Mouse (Mus musculus): Measurements from ENCODE around the gene Cacul1. TPM values are rescaled to one million over a fixed set of nuclear protein-coding genes. Genes with fewer than 3 reads are reported as not detected.
"Not testable (repeated sequence)": the region's sequence is repeated elsewhere in the genome, so short reads cannot be mapped to it uniquely, and the experiment has no call there.

Gene Cacul1
- total RNA-seq (2021) = 10 to 100 TPM; 42.9 to 49.3 TPM
- long read RNA-seq, experiment 1, full-length matches to known transcripts = 15 of 18 reads
- long read RNA-seq, experiment 1, partial matches to known transcripts = 0 of 18 reads
- long read RNA-seq, experiment 1, other reads (novel, unspliced or antisense) = 3 of 18 reads
- long read RNA-seq, experiment 2, full-length matches to known transcripts = 12 of 30 reads
- long read RNA-seq, experiment 2, partial matches to known transcripts = 0 of 30 reads
- long read RNA-seq, experiment 2, other reads (novel, unspliced or antisense) = 18 of 30 reads

DNA sequence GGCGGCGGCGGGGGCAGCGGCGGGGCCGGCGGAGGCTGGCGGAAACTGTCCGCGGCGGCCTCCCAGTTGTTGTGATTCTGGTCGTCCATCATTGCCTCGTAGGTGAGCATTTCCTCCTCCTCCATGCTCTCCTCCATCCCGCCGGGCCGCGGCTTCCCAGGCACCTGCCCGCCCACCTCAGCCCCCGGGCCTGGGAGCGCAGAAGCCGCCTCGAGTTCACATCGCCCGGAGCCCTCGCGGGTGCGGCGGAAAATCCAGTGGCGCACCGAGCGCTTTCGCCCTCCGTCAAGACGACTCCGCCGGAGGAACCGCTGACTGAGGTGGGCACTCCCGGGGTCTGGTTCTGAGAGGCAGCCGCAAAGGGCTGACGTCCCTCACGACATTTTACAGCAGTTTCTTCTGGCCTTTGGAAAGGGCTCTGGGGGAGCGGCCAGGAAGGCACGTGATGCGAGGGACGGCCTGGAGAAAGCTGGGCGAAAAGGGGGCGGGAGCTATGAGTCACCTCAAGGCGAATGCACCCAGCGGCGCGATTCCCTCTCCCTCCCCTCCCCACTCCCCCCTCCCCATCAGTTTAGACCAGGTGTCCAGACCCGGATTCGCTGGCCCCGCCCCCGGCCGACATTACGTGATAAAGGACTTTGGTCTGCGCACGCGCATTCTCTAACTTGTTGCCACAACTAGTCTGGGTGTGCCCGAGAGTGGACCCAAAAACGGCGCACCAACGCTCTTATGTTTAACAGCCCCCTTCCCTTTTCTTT, at the start of gene Cacul1:
Gene Cacul1, minus strand, starts transcription at position 444 of the 758 bp plus-strand sequence.
- peak; percentile 93 for DNase-seq (ENCODE audit: low spot score in 2 of 2)

DNA sequence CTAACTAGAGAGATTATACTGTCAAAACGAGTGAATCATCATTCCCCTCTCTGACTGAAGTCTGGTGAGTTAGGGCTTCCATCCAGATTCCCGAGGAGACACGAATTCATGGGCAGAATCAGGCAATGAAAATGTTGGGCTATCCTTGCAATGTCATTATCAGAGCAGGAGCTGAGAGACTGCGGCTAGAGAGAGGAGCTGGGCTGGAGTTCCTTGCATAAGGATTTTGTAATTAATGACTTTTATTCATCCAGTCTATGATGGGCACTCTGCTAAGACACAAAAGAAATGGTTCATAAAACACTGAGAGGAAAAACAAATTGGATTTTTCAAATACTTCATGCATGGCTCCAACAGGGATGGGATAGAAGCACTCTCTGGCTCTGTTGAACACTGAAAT, 38.6 kb upstream of the Cacul1 start:
- no peak for DNase-seq (ENCODE audit: low spot score in 2 of 2)

DNA sequence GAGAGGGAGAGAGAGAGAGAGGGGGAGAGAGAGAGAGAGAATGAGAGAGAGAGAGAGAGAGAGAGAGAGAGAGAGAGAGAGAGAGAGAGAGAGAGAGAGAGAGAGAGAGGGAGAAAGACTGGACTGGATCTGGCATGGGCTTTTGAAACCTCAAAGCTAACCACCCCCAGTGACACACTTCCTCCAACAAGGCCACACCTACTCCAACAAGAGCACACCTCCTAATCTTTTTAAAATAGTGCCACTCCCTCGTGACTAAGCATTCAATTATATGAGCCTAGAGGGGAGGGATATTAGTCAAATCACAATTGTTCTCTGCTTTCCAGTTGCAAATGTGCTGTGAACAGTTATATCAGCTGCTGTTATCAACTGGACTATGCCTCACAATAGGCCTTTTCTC, 36.2 kb upstream of the Cacul1 start:
- DNase-seq (ENCODE audit: low spot score in 2 of 2) = no peak

DNA sequence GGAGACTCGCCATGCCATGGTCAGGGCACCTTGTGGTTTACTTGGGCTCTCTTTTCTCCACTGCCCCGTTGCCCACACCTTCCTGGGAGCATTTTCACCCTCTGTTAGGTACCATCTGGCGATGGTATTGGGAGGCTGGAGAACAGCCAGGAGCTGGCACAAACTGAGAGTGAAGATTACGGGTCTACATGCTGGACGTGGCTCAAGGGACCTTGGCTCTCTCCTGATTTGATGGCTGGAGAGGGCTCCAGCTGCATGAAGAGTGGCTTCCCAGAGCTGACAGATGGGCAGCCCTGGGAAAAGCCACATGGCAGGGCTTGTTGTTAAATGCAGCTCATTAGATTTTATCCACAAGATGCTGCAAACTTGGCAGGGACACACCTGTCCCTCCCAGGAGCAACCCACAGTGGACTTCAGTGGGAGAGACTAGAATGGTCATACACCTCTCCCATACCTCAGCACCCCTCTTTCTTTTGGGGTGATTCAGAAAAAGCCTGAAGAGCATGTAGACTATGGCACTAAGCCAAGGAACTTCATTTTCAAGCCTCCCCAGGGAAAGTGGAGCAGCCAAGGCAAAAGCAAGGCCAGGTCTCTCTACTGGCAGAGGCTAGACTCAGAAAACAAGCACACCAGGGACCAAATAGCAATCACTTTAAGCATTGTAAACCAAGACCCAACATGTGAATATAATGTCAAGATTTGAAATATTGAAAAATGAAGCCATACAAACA, 34.8 kb upstream of the Cacul1 start:
- DNase-seq (ENCODE audit: low spot score in 2 of 2) = no peak

DNA sequence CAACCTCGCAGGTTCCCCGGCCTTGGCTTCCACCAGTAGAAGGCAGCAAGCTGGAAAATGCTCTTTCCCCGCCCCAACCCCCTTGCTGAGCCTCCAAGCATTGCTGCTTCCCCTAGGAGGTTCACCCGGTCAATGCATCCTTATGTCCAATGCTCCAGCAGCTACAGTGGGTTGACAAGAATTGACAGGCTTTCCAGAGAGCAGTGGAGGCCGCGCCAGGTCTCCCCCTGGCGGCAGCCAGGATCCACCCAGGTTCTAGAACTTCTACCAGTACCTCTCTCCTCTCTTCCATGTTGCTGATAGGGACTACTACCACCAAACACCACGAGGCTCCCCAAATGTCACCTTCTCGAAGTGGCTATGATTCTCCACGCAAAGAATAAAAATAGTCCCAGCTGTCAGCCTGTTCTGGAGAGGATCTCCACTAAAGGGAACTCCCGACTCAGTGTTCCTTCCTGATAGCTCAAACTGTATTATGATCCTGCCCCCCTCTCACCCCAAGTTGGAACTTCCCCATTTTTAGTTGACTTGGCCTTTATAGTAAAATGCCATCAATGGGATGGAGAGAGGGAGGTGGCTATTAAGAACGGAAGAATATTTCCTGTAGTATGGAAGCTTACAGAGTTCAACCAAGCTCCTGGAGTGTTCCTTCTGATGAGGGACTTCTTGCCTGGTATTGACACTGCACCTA, 30.8 kb upstream of the Cacul1 start:
- peak in 1 of 2 experiments; percentile 4 for DNase-seq (ENCODE audit: low spot score in 2 of 2)

DNA sequence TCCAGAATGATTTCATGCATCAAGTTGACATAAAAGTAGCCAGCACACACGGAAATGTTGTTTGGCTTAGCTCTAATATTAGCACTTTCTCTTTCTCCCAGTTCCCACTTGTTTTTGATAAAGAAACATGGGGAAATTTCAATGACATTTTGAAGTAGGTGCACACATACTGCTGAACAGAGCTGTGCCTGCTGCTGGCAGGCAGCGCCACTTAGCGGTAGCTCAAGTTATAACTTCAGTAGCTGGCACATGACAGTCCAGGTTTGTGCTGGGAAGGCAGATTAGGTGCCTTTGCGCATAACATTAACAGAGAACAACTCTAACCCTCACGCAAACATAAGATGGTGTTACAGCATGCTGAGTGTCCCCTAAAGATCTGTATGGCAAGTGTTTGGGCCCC, 27.9 kb upstream of the Cacul1 start:
- DNase-seq (ENCODE audit: low spot score in 2 of 2) = peak; percentile 7 to 42

DNA sequence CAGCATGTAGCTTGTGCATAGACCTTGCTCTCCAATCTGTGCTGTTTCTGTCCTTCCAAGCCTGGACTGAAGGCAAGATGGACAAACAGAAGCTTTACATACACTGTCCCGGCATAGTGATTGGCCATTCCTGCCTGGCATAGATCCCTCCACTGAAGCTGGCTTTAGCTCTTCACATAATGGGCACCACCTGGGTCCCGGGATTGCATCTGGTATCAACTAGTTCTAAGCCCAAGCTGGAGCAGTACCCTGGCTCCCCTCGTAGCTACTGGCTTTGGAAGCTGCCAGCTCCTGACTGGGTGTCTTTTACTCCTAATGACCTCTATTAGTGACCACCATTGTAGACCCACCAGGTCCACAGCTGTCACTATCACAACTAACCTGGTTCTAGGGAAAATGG, 22.8 kb upstream of the Cacul1 start:
- no peak for DNase-seq (ENCODE audit: low spot score in 2 of 2)

DNA sequence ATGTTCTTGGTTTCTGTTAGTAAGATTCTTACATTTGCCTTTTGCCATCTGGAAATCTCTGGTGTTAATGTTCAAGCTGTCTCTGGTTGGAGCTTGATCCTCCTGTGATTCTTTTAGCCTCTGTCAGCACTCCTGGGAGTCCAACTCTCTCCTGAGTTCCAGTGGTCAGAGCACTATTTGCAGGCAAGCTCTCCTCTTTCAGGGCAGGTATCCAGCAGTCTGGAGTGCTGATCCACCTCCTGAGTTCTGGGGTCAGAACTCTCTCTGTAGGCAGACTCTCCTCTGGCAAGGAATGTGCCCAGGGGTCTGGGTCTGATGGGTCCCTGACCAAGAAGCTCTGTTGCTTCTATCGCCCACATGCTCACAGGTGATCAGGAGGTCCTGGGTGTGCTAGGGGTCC, 21.2 kb upstream of the Cacul1 start:
- not testable (repeated sequence) for DNase-seq (ENCODE audit: low spot score in 2 of 2)

DNA sequence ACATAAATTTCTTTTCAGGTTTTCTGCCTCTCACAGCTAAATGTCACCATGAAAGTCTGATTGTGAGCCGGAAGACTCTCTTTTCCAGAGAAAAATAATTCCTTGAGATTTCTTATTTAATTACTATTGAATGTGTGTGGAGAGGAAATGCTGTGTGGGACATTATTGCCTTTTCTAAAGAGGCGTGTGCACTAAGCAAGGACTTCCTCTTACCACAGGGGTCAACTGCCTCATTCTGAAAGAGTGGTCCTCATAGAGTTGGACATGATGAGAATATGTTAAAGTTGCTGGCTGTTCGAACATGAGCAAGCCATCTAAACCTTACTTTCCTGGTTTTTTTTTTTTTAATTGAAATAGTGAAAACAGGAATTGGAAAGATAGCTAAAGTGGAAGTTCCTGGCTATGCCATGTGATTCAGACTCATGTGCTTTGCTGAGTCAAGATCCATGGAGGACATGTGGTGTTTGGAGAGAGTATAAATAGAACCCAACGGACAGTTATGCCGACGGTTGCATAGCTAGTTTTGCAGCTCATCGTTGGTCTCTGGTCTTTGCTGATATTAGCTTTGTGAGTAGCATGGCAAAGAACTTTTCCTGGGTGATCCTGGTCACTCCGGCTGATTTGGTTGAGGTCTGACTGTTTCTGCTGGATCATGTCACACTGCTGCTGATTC, 17.3 kb upstream of the Cacul1 start:
- DNase-seq (ENCODE audit: low spot score in 2 of 2) = no peak

DNA sequence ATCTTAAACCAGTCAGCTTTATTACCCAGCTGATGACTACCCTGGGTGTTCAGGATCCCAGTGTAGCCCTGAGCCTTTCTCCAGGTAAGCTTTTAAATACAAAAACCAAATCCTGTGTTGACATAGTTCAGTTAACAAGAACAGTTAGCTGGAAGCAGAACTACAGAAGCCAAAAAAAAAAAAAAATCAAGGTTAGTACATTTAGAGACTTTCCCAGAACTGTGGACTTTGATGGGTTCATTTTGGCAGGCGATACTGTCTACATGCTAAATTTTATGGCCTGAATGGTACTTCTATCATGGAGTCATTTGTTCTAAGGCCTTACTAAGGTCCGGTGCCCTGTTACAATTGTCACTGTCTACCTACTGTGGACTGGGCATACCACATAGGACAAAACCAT, 8.8 kb upstream of the Cacul1 start:
- no peak for DNase-seq (ENCODE audit: low spot score in 2 of 2)

DNA sequence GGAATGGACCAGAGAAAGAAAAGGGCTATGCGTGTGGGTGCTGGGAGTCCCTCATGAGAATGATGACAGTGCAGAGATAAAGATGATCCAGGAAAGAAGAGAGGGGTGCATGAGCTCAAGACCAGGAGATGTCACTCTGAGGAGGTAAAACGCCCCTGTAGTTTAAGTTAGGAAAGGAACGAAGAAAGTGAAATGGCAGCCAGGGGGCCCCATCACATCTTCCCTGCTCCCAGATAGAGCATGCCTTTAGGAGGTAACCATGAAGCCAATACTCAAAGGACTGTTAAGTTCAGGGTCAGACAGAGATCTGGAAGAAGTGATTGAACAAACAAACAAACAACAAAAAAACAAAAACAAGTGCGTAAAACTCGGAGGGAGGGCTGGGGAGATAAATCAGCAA, 5.8 kb upstream of the Cacul1 start:
- DNase-seq (ENCODE audit: low spot score in 2 of 2) = no peak

DNA sequence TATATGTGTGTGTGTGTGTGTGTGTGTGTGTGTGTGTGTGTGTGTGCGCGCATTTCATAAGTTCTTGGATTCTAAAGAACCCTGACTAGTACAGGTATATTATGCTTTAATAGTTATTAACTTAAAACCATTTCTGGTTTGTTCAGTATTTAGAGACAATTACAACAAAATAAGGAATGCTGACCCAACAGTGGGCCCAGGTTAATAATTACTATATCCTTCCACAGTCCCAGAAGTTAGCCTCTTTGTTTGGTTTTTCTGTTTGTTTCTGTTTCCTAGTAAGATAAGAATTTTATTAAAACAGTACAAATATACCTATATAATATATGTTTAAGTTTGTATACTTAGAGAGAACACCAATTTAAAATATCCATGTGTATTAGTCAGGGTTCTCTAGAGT, 2.4 kb upstream of the Cacul1 start:
- no peak for DNase-seq (ENCODE audit: low spot score in 2 of 2)

DNA sequence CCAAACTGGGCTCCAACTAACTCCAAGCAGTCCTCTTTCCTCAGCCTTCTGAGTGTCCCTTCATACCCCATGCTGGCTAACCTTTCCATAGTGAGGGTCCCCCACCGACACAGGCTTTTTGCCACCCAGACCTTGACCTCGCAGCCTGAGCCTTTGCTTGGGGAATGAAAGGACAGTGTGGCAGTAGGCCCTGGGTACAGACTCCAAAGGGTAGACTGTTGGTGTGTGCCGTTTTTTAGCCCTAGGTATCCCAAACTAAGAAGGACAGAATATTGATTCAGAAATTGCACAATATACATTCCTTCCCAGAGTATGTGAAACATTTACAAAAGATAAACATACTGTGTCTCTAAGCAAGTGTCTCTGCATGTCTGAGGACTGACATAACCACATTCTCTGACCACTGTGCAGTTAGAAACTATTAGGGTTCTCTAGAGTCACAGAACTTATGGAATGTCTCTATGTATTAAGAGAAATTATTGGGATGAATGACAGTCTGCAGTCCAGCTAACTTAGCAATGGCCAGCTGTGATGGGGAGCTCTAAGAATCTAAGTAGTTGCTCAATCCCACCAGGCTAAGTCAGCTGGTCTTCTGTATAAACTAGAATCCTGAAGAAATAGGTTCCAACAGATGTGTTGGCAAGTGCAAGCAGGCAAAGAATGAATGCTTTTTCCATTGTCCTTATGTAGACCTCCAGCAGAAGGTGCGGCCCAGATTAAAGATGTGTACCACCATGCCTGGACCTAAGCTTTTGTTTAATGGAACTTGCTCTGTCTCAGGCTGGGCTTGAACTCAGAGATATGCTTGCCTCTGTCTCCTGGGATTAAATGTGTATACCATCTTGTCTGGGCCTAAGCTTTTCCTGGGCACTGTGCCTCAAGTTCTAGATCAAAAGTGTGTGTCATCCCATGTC, 809 bp upstream of the Cacul1 start:
- peak in 1 of 2 experiments; percentile 28 for DNase-seq (ENCODE audit: low spot score in 2 of 2)

DNA sequence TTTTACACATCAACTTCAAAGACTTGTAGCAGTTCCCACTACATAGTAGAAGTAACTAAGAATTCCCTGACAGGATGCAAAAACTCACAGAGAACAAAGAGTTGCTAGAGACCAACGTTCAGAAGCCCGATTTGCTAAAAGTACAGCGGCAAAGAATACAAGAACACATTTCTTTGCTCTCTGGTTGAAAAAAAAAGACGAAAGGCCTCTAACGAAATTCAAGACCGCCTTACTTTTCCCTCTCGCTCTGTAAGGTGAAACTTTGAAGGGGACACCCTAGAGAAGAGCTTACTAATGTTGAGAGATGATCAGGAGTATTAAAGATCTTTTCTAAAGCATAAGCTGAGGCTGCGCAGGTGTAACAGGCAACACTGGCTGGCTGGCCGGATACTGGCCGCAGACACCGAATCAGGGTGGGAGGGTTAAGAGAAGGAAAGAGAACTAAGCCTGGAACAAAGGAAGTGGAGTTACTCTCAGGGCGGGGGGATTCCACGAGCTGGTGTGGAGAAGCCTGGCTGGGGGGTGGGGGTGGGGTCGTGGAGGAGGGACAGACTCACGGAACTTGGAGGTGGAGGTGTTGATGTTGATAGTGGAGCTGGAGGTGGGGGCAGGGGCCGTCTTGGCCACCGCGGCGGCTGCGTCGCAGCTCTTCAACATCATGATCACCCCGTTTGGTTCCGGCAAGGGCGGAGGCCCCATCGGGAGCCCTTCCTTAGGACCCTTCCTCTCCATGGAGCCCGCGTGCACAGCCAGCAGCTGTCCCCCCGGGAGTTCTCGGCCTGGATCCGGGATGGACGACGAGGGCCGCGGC, 849 bp downstream of the Cacul1 start:
- DNase-seq (ENCODE audit: low spot score in 2 of 2) = peak in 1 of 2 experiments; percentile 62

DNA sequence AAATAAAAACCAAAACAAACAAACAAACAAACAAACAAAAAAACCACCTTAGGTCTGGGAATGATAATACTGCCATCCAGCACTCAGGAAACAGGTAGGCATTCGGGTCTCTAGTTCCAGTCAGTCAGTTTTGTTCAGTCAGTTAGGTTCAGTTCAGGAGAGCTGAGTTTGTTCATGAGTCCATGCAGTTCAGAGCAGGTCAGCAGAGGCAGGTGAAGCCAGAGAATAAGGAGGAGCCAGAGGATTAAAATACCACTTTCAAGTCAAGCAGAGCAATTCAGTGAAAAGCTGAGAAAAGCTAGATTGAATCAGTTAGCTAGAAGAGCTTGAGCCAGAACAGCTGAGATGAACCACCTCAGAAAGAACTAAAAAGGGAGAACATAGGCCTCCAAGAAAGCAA, 4.1 kb downstream of the Cacul1 start:
- DNase-seq (ENCODE audit: low spot score in 2 of 2) = no peak

DNA sequence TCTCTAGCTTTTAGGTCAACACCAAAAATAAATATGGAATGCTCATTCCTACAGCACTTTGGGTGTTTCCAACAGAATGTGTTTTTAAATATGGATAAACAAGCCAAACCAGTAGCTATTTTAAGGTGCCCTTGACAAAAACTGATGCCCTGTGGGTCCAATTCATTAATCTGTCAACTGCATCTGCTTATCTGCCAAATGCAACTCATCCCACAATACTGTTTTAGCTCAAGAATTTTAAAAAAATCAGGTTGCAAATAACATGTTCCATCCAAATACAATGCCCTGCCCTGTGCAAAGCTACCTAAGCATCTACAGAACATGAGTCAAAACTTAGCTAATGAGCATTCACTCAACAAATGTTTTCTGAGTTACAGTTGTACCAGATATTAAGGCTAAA, 20.3 kb downstream of the Cacul1 start:
- DNase-seq (ENCODE audit: low spot score in 2 of 2) = no peak

DNA sequence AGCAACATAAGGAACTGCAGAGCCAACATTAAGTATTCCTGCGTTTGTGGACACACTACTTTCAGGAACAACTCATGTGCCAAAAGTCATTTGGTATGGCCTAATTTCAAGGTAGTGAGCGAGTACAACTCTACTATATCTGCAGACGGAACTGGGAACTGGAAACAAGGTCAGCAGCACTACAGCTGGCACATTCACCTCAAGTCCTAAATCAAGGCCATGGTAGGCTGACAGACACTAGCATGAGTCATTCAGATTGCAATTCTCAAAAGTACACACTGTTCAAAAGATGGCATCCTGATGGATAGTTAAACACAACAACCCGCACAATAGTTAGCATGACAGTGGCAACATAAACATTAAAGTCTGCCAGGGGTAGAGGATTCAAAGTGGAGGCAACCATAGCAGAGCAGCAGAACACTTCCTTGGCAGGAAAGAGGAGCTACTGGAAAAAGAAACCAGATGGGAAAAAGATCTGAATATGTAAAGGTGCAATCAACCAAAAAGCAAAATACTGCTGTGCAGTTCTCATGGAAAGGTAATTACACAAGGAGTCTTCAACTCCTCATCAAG, 25.9 kb downstream of the Cacul1 start:
- DNase-seq (ENCODE audit: low spot score in 2 of 2) = peak in 1 of 2 experiments; percentile 25

DNA sequence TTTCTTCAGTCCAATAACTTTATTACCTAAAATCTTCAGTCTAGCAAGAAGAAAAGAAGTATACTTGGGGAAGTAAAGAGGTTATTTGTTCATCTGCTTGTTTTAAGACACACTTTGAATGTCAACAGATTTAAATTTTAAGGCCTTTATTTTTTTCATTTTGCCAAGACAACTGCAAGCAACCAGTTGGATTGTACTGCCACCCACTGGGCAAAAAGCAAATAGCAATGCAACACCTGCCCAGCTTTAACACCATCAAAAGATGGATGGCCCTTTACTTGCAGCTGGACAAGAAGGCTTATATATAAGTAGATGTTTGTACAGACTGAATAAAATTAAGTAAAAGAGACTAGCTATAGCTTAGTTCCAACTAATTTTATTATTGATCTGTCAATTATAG, 27.3 kb downstream of the Cacul1 start:
- peak; percentile 53 to 55 for DNase-seq (ENCODE audit: low spot score in 2 of 2)

DNA sequence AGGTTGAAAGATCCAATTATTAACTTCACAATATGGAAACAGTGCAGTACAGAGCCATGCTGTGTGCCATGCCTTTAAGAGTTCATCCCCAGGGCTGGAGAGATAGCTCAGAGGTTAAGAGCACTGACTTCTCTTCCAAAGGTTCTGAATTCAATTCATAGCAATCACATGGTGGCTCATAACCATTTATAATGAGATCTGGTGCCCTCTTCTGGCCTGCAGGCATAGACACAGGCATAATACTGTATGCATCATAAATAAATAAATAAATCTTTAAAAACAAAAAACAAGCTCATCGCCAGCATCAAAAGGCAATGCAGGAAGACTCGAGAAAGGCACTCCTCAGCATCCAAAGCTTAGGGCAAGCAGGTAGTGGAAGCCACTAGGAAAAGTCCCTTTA, 37.5 kb downstream of the Cacul1 start:
- DNase-seq (ENCODE audit: low spot score in 2 of 2) = no peak

Measured in adrenal gland, adult 18-20 months (tissue).